Comparison of ENCODE assay signal across 18 mouse cellular contexts in genomic region chr16:90150126-90150525, GRCm38 (mm10). TPM values are rescaled to one million over a fixed set of nuclear protein-coding genes. Genes with fewer than 3 reads are reported as not detected.
DNase-seq lines count a peak whose midpoint lies in the region; ATAC-seq lines count a peak whose summit lies in the region.
"Had no signal": no experiment of that assay in that cellular context is flagged by ENCODE, and none has a peak within 500 bp of the region (broad histone marks: within the 10 kb centered on the region; RNA-seq: fewer than 3 reads in every experiment).

No protein-coding gene starts in this region.

- 0 out of 2 replicates have a peak overlapping the region, but pooled peaks have one; percentile 43 for H3K9ac ChIP-seq in heart, embryonic 11.5 days (ENCODE audit: low read depth, low read length)
- no peak overlapping the region for H3K9ac ChIP-seq in lung, embryonic 15.5 days
- H3K9ac ChIP-seq: lung, embryonic 14.5 days; neural tube, embryonic 12.5 days had no signal

- DNase-seq in heart, postnatal 14 days = no peak
- no peak for DNase-seq in lung, postnatal 36 days
- peak; percentile 66 for DNase-seq in adipocyte (ENCODE audit: low spot score)
- peak; percentile 54 for DNase-seq in retina, embryonic 14.5 days (ENCODE audit: low spot score)
- no peak for DNase-seq in embryo, embryonic 9.5 days (ENCODE audit: extremely low spot score)
- no peak for DNase-seq in cerebellum, adult 11-12 months
- DNase-seq: adrenal gland, adult 2 months; B cell, adult 2 months; heart, adult 2 months; kidney, postnatal 14 days; layer of hippocampus, postnatal 36 days; lung, embryonic 14.5 days; midbrain, embryonic 14.5 days; thymus, postnatal 25 days had no signal

- intact Hi-C loops in heart, postnatal 14 days (cut with DNase I) = no loop called here

- no peak overlapping the region for H3K4me2 ChIP-seq in heart, embryonic 11.5 days
- H3K4me2 ChIP-seq in lung, embryonic 15.5 days = no peak overlapping the region
- H3K4me2 ChIP-seq: lung, embryonic 14.5 days; neural tube, embryonic 12.5 days had no signal

- ATAC-seq in heart, embryonic 11.5 days (replicated peaks; ENCODE audit: insufficient number of reproducible peaks, low FRiP score, low TSS enrichment) = no peak
- 0 out of 2 replicates have a peak, but pooled peaks have one; percentile 21 for ATAC-seq in lung, embryonic 15.5 days (ENCODE audit: borderline replicate concordance, extremely low read depth, low FRiP score, low TSS enrichment)
- ATAC-seq: inflammation-experienced regulatory T-cells, adult 6 months had no signal

- H3K4me1 ChIP-seq in heart, embryonic 11.5 days (ENCODE audit: control insufficient read depth, insufficient read depth, low read length) = peaks cover 11% of the 10 kb centered on the region
- peaks cover 14% of the 10 kb centered on the region for H3K4me1 ChIP-seq in lung, embryonic 15.5 days

- no peaks in the 10 kb centered on the region for H3K9me3 ChIP-seq in heart, embryonic 11.5 days (replicated peaks; ENCODE audit: control insufficient read depth, low read length)
- H3K9me3 ChIP-seq in lung, embryonic 15.5 days = no peaks in the 10 kb centered on the region
- H3K9me3 ChIP-seq: neural tube, embryonic 12.5 days had no signal

- 24% methylated on average over 7 of the region's 7 CpGs for WGBS in heart, embryonic 11.5 days (ENCODE audit: insufficient replicate concordance)
- 40% methylated on average over 7 of the region's 7 CpGs for WGBS in lung, embryonic 15.5 days

- no peaks in the 10 kb centered on the region for H3K36me3 ChIP-seq in heart, embryonic 11.5 days (ENCODE audit: control insufficient read depth, insufficient read depth, low read length)
- H3K36me3 ChIP-seq in lung, embryonic 15.5 days = no peaks in the 10 kb centered on the region
- H3K36me3 ChIP-seq: neural tube, embryonic 12.5 days had no signal

- no peak overlapping the region for H3K27ac ChIP-seq in heart, embryonic 11.5 days (ENCODE audit: low read depth, low read length)
- no peak overlapping the region for H3K27ac ChIP-seq in lung, embryonic 15.5 days
- H3K27ac ChIP-seq: heart, adult 2 months; neural tube, embryonic 12.5 days had no signal

- no peaks in the 10 kb centered on the region for H3K27me3 ChIP-seq in heart, embryonic 11.5 days (ENCODE audit: control insufficient read depth, insufficient read depth, low read length)
- no peaks in the 10 kb centered on the region; the same call in 1 of the 2 replicates for H3K27me3 ChIP-seq in lung, embryonic 15.5 days
- H3K27me3 ChIP-seq: neural tube, embryonic 12.5 days had no signal

- H3K4me3 ChIP-seq in heart, embryonic 11.5 days (ENCODE audit: low read depth, low read length) = no peak overlapping the region
- no peak overlapping the region for H3K4me3 ChIP-seq in lung, embryonic 15.5 days
- H3K4me3 ChIP-seq: heart, adult 2 months; neural tube, embryonic 12.5 days had no signal

RNA-seq across cellular contexts. Expression of gene Tiam1, which starts 6.6 kb away (rescaled TPM):
- polyA plus RNA-seq in heart, embryonic 11.5 days (2014; fragmentation: Nextera tagmentation; extraction: Ambion mirVana) = 18.9 and 24.9 TPM in 2 replicates
- total RNA-seq in heart, postnatal 14 days (2021) = 1 to 10 TPM; 6.1 to 7.6 TPM
- 10.8 and 13.6 TPM in 2 replicates for polyA plus RNA-seq in lung, embryonic 15.5 days (2015; fragmentation: Nextera tagmentation; extraction: Ambion mirVana)

Comparison
In these comparisons a context has a peak if more than half of its experiments do, and no peak if none do; other contexts are left out.
1. DNase-seq: peak in adipocyte (single experiment) and retina, embryonic 14.5 days (single experiment); none in heart, postnatal 14 days (0 of 2), lung, postnatal 36 days (single experiment), embryo, embryonic 9.5 days (single experiment) and cerebellum, adult 11-12 months (single experiment).